Mouse (Mus musculus) layer of hippocampus, postnatal 14 days (tissue): ENCODE measurements at regions not wholly inside any gene's neighbourhood (a gene's known extent, or its start where the extent isn't known, plus 50 kb on each side); places are given as distances from the start of the nearest gene placed in this dataset.

Experiments
- DNase-seq, 2 experiments: peaks; one replicate each; pipeline ENCODE4 v3.0.0; 2021 to 2022; ENCODE audit warnings: low spot score in 2 of 2, mixed read lengths in 1 of 2

DNA sequence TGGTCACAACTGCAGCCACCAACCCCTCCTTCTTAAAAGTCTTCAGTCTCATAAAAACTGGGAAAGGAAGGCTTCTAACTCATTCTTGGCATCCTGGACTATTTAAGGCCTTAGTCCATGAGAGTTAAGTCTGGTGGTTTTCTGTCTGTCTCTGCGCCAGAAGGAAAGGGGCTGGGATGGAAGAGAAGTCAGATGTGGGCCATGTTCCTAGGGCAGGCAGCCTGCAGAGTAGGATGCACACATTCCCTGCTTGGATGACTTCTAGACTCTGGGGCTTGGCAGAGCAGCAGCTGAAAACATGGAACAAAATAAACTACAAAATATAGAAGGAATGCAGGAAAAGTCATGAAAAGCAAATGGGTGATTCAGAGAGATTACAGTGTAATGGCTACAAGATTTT lies 140.8 kb upstream of the Slit3 start:
- no peak for DNase-seq

GRCm38 (mm10) chr11:34977861-34978260 lies 143.2 kb upstream of the Slit3 start:
- peak in 1 of 2 experiments; percentile 44 for DNase-seq

GRCm38 (mm10) chr11:34975771-34976302 lies 142.4 kb upstream of the Spdl1 start:
- peak in 1 of 2 experiments; percentile 37 for DNase-seq

- peak in 1 of 2 experiments; percentile 11 for DNase-seq
Observed at GRCm38 (mm10) chr11:34973467-34973921, 140.1 kb upstream of the Spdl1 start.

DNA sequence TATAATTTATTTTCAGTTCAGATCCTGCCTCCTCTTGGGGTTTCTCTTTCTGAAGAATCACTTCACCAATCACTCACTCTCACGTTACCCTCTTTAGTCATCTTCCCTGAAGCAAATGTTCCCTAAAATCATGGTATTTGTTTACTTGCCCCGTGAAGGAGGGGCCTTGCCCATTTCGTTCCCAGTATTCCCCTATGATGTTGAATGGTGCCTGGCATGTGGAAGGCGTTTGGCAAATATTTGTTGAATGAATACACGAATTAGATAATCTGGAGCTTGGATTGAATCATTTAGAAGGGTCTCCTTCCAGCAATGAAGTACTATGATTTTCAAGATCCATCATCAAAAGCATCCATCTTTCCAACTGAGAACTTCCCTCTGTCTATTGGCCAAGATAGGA lies 139.6 kb upstream of the Spdl1 start:
- DNase-seq: no peak

GRCm38 (mm10) chr11:34959291-34959690 lies 125.8 kb upstream of the Spdl1 start:
- peak in 1 of 2 experiments; percentile 18 for DNase-seq

GRCm38 (mm10) chr11:34941486-34942456 lies 108.3 kb upstream of the Spdl1 start:
- no peak for DNase-seq

DNA sequence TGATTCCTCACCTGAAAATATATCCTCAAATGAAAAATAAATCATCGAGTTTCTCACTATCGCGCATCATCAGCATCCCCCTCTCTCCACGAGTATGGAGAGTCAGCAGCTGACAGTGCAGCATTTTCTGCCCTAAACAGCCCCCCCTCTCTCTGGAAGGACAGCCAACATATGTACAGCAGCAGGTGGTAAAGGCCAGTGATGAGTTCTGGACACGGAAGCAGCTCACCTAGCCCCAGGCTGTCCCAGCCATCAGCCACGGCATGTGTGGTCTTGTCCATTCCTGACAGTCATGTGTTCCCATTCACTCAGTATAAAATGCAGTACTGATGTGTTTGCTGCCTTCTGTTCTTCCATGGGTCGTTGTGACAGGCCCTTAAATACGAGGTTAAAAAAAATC lies 106.7 kb upstream of the Spdl1 start:
- no peak for DNase-seq

- peak; percentile 37 to 71 for DNase-seq
Observed at GRCm38 (mm10) chr11:34939002-34939401, 105.6 kb upstream of the Spdl1 start.

GRCm38 (mm10) chr11:34932191-34932590 lies 98.8 kb upstream of the Spdl1 start:
- DNase-seq: peak; percentile 42 to 70

GRCm38 (mm10) chr11:34917175-34917574 lies 83.7 kb upstream of the Spdl1 start:
- DNase-seq: no peak

DNA sequence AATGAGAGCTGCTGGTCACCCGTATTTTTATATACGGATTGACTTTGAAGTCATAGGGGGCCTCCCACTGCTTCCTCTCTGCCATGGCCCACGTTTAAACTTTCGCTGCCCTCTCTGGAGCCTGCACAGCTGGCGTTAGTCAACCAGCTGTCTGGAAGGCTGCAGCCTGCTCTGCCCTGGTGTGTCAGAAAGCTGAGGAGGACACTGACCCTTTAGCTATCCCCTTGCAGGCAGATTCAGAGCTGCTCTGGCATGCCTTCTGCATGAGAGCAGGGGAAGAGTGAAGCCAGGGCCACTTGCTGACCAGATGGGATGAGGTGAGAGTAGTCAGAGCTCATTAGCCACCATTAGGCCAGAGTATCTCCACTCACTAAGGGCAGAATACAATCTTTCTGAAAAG lies 76.4 kb upstream of the Spdl1 start:
- DNase-seq: no peak

DNA sequence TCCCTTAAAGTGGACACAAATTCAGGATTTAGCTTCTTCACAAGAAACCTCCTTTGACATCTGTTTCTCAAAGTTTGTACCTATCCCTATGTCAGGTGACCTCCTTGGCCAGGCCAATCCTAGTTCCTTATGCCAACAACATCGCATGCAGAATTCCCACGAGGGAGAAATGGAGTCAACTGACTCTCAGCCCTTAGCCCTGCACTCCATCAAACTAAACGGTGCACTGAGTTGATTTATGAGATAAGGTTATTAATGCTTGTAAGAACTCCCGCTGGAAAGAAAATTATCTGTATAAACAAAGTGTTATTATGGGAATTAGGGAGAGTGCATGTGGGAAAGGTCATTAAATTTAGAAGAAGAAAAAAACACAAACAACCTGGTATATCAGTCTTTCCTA lies 70.8 kb upstream of the Spdl1 start:
- no peak for DNase-seq

- DNase-seq: no peak
Observed at GRCm38 (mm10) chr11:34899400-34899799, 66.0 kb upstream of the Spdl1 start.

DNA sequence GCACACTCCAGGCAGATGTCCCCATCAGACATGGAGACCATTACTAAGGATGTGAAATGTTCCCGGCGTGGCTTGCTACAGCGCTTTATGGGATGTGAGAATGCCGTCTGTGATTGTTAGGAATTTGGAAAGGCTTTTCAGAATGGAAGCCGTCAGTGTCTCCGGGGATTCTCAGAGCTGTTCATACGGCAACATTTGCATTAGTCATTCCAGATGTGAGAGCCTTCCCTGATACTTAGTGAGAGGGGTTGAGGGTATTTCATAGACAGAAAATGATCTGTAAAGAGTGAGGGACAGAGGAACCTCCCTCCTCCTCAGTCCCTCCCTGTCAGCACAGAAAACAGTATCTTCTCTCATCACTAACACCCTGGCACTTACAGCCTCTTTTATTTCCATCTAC lies 62.2 kb upstream of the Spdl1 start:
- DNase-seq: no peak

- DNase-seq: no peak
Observed at GRCm38 (mm10) chr11:34888374-34889136, 55.1 kb upstream of the Spdl1 start.

DNA sequence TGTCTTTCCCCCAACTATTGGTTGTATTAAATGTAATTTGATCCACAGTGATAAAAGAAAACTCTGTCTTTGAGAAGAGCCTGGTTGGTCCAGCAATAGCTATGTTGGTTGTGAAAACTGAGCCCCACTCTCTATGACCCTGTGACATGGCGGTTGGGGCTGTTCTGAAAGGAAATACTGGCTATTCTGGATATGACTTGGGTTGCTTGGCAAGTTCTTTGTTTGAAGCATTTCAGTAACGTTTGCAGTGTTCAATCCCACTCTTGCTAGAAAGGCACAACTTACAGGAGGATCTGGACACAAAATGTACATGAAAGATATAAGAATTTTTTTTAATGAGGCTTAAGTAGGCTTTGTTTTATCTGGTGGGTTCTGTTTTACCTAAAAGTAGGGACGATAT lies 54.1 kb upstream of the Spdl1 start:
- no peak for DNase-seq
